Comparison of ENCODE assay signal across 14 mouse cellular contexts in the genomic region with DNA sequence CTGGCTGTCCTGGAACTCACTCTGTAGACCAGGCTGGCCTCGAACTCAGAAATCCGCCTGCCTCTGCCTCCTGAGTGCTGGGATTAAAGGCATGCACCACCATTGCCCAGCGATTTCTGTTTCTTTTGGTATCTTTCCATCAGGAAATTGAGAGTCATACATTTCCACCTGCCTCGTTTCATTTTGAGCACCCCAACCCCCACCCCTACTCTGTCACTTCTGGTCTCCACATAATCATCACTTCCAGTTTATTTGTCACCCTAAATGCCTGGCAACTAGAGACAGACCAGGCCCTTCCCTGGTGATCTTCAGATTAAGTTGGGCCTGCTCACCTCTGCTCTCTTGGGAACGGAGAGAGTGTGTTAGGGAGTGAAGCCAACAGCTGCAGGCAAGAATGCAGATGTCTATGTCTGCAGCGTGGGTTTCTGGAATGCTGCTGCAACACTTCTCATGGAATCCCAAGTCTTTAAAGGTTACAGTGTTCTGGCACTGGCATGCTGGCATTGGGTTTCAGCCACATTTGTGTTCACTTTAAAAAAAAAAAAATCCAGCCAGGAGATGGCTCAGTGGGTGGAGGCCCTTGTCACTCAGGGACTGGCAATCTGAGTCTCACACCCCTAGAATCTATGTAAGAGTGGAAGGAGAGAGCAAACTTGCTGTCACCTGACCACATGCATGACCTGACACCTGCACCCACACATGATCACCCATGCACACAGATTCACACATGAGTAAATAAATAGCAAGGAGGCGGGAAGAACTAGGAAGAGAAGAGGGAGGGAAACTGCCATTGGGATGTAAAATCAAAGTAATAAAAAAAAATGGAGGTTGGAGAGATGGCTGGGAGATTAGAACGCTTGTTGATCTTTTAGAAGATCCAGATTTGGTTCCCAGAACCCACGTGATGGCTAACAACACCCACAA. TPM values are rescaled to one million over a fixed set of nuclear protein-coding genes. Genes with fewer than 3 reads are reported as not detected.
DNase-seq lines count a peak whose midpoint lies in the region; ATAC-seq and TF ChIP-seq lines count a peak whose summit lies in the region.
"Had no signal": no experiment of that assay in that cellular context is flagged by ENCODE, and none has a peak within 500 bp of the region (broad histone marks: within the 10 kb centered on the region; RNA-seq: fewer than 3 reads in every experiment).

No protein-coding gene starts in this region.

- H3K4me3 ChIP-seq in heart, postnatal 0 days (ENCODE audit: low read depth, low read length): no peak overlapping the region
- no peak overlapping the region for H3K4me3 ChIP-seq in ES-E14 (ENCODE audit: insufficient read depth in 1 of 2, low read depth in 1 of 2, low read length in 2 of 2, poor library complexity in 1 of 2, severe bottlenecking in 1 of 2)
- H3K4me3 ChIP-seq: hindbrain, embryonic 10.5 days; midbrain, embryonic 13.5 days had no signal

- H3K4me1 ChIP-seq in heart, postnatal 0 days (ENCODE audit: control insufficient read depth, insufficient read depth): no peaks in the 10 kb centered on the region
- H3K4me1 ChIP-seq in ES-E14 (ENCODE audit: control insufficient read depth in 2 of 2, insufficient read depth in 2 of 2, low read length in 2 of 2, poor library complexity in 1 of 2): peaks cover 18 to 23% of the 10 kb centered on the region in 2 experiments

- WGBS in heart, postnatal 0 days: 61% methylated on average over 9 of the region's 9 CpGs

- no peaks in the 10 kb centered on the region for H3K9me3 ChIP-seq in heart, postnatal 0 days (replicated peaks; ENCODE audit: control insufficient read depth, low read length)
- H3K9me3 ChIP-seq in ES-E14 (ENCODE audit: control insufficient read depth, insufficient read depth, low read depth, low read length): no peaks in the 10 kb centered on the region
- H3K9me3 ChIP-seq: hindbrain, embryonic 10.5 days; midbrain, embryonic 13.5 days had no signal

- TF ChIP-seq EP300 in heart, postnatal 0 days (IDR thresholded peaks at IDR 0.05; ENCODE audit: low read depth): no peak

- no peak overlapping the region for H3K4me2 ChIP-seq in heart, postnatal 0 days (ENCODE audit: low read depth, low read length)
- H3K4me2 ChIP-seq: midbrain, embryonic 13.5 days had no signal

- no peaks in the 10 kb centered on the region for H3K27me3 ChIP-seq in heart, postnatal 0 days (ENCODE audit: control insufficient read depth, insufficient read depth, low read length)
- H3K27me3 ChIP-seq: midbrain, embryonic 13.5 days had no signal

- peak; percentile 46 for DNase-seq in heart, postnatal 0 days (ENCODE audit: low spot score)
- DNase-seq in heart, adult 8-10 months (ENCODE audit: low spot score): no peak
- DNase-seq in A20 (ENCODE audit: low read depth, low spot score) (peak; percentile 67), ES-E14 (ENCODE audit: low read depth, low spot score) (no peak)
- DNase-seq in forelimb bud, embryonic 11.5 days (ENCODE audit: low read depth, low spot score): peak; percentile 20
- no peak for DNase-seq in cerebellum, postnatal 25 days
- no peak for DNase-seq in thymus, adult 18-20 months
- DNase-seq: adrenal gland, postnatal 10 days; lung, postnatal 36 days; retina, postnatal 1 day had no signal

- no peak for TF ChIP-seq CTCF in heart, postnatal 0 days (IDR thresholded peaks at IDR 0.05; ENCODE audit: low read depth)

- peak; percentile 75 for ATAC-seq in heart, postnatal 0 days (ENCODE audit: insufficient read depth, low read depth)
- ATAC-seq: intestine, embryonic 16.5 days; midbrain, embryonic 13.5 days had no signal

- in situ Hi-C loops in ES-E14 (cut with MboI; ENCODE audit: low sequenced_read_pairs in 2 of 2, unreplicated experiment in 2 of 2): no loop called here

- H3K9ac ChIP-seq in heart, postnatal 0 days (replicated peaks; ENCODE audit: low read depth, low read length): no peak overlapping the region
- H3K9ac ChIP-seq in ES-E14 (ENCODE audit: insufficient read depth, low read depth, low read length, poor library complexity, severe bottlenecking): no peak overlapping the region
- H3K9ac ChIP-seq: liver, embryonic 14.5 days; midbrain, embryonic 13.5 days had no signal

- peak overlapping the region; percentile 9; the same call in 1 of the 2 replicates for H3K27ac ChIP-seq in heart, postnatal 0 days (ENCODE audit: low read depth)
- H3K27ac ChIP-seq in ES-E14 (ENCODE audit: insufficient read depth, low read depth, low read length, poor library complexity, severe bottlenecking): peak overlapping the region; percentile 47; the same call in 1 of the 2 replicates
- H3K27ac ChIP-seq: hindbrain, embryonic 10.5 days; liver, embryonic 14.5 days; midbrain, embryonic 13.5 days had no signal

- H3K36me3 ChIP-seq in heart, postnatal 0 days (replicated peaks; ENCODE audit: control insufficient read depth, insufficient read depth, low read length): no peaks in the 10 kb centered on the region
- no peaks in the 10 kb centered on the region for H3K36me3 ChIP-seq in ES-E14 (ENCODE audit: control insufficient read depth, insufficient read depth, low read length, poor library complexity, severe bottlenecking)
- H3K36me3 ChIP-seq: hindbrain, embryonic 10.5 days; midbrain, embryonic 13.5 days had no signal

TF ChIP-seq in ES-E14, 5 proteins besides CTCF, POLR2A, EP300 and RAD21:
- TF ChIP-seq ZNF384 (IDR thresholded peaks at IDR 0.05; ENCODE audit: low read depth, low read length) (peak; percentile 56; the same call in 1 of the 2 replicates), HCFC1 (IDR thresholded peaks at IDR 0.05; ENCODE audit: borderline replicate concordance, insufficient read depth, low read length) (no peak)
TF ChIP-seq in ES-E14: peak in this region for 1.

RNA-seq across cellular contexts. Expression of a gene that starts 5.7 kb away (rescaled TPM):
- total RNA-seq in heart, postnatal 0 days (2014; rRNA removed; ENCODE audit: low replicate concordance): 28.1 and 45.8 TPM in 2 replicates
- 54.8 and 56.0 TPM in 2 replicates for polyA plus RNA-seq in heart, postnatal 0 days (2015; fragmentation: Nextera tagmentation; extraction: Ambion mirVana)
- total RNA-seq in heart, adult 8-10 months (2022): 10 to 100 TPM; 78.1 to 82.3 (median 79.1) TPM
- 86.1 and 107 TPM in 2 replicates for total RNA-seq in ES-E14 (2012; rRNA removed)

RNA-seq across cellular contexts. Expression of a gene that starts 29.4 kb away (rescaled TPM):
- 41.8 and 48.8 TPM in 2 replicates for total RNA-seq in heart, postnatal 0 days (2014; rRNA removed; ENCODE audit: low replicate concordance)
- 60.3 and 64.6 TPM in 2 replicates for polyA plus RNA-seq in heart, postnatal 0 days (2015; fragmentation: Nextera tagmentation; extraction: Ambion mirVana)
- 10 to 100 TPM; 49.9 to 64.7 (median 56.9) TPM for total RNA-seq in heart, adult 8-10 months (2022)
- 53.8 and 76.8 TPM in 2 replicates for total RNA-seq in ES-E14 (2012; rRNA removed)

Comparison
In these comparisons a context has a peak if more than half of its experiments do, and no peak if none do; other contexts are left out.
1. DNase-seq: peak in heart, postnatal 0 days (single experiment), A20 (single experiment) and forelimb bud, embryonic 11.5 days (single experiment); none in heart, adult 8-10 months (single experiment), ES-E14 (single experiment), cerebellum, postnatal 25 days (0 of 2) and thymus, adult 18-20 months (0 of 2).